In genomic region chr7:35636229-35636628, GRCm38 (mm10) we compare ENCODE assay signal across 9 mouse cellular contexts. TPM values are rescaled to one million over a fixed set of nuclear protein-coding genes. Genes with fewer than 3 reads are reported as not detected.
DNase-seq lines count a peak whose midpoint lies in the region; ATAC-seq and TF ChIP-seq lines count a peak whose summit lies in the region.
"Had no signal": no experiment of that assay in that cellular context is flagged by ENCODE, and none has a peak within 500 bp of the region (broad histone marks: within the 10 kb centered on the region; RNA-seq: fewer than 3 reads in every experiment).

No protein-coding gene starts in this region.

- DNase-seq in cerebellum, postnatal 36 days: peak; percentile 19 to 31
- DNase-seq in left cerebral cortex, adult 2 months (ENCODE audit: extremely low spot score in 1 of 2, low spot score in 2 of 2): peak in 1 of 2 experiments; percentile 32
- no peak for DNase-seq in left cerebral cortex, postnatal 36 days (ENCODE audit: low spot score in 2 of 2)
- peak; percentile 38 for DNase-seq in embryonic facial prominence, embryonic 14.5 days (ENCODE audit: low spot score)
- peak; percentile 72 for DNase-seq in right cerebral cortex, postnatal 4 days
- DNase-seq in c-Kit-positive CD71-positive TER-119-positive erythroid progenitor cells, embryonic 14.5 days (ENCODE audit: low spot score): no peak

- TF ChIP-seq CTCF in left cerebral cortex, adult 2 months (IDR thresholded peaks at IDR 0.05): peak; percentile 74
- TF ChIP-seq CTCF in E14TG2a.4 (conservative IDR thresholded peaks at IDR 0.05; ENCODE audit: low read length): peak; percentile 64

- H3K27ac ChIP-seq in left cerebral cortex, adult 2 months: no peak overlapping the region
- H3K27ac ChIP-seq in embryonic facial prominence, embryonic 14.5 days (replicated peaks; ENCODE audit: low read depth, low read length): no peak overlapping the region

- H3K36me3 ChIP-seq in E14TG2a.4 (ENCODE audit: insufficient read depth, low read length): peaks cover 73% of the 10 kb centered on the region
- H3K36me3 ChIP-seq in embryonic facial prominence, embryonic 14.5 days (ENCODE audit: control insufficient read depth, insufficient read depth, low read length): peaks cover 80% of the 10 kb centered on the region

- H3K4me3 ChIP-seq in left cerebral cortex, adult 2 months: no peak overlapping the region
- H3K4me3 ChIP-seq in E14TG2a.4 (replicated peaks; ENCODE audit: low read length): no peak overlapping the region
- no peak overlapping the region for H3K4me3 ChIP-seq in embryonic facial prominence, embryonic 14.5 days (ENCODE audit: low read depth, low read length)
- H3K4me3 ChIP-seq: myocyte had no signal

- no peak overlapping the region for H3K9ac ChIP-seq in embryonic facial prominence, embryonic 14.5 days (ENCODE audit: low read depth, low read length)

- no peaks in the 10 kb centered on the region for H3K27me3 ChIP-seq in E14TG2a.4 (ENCODE audit: insufficient read depth, low read length)
- no peaks in the 10 kb centered on the region for H3K27me3 ChIP-seq in embryonic facial prominence, embryonic 14.5 days (replicated peaks; ENCODE audit: control insufficient read depth, insufficient read depth, low read length)

- no peaks in the 10 kb centered on the region for H3K9me3 ChIP-seq in E14TG2a.4 (ENCODE audit: low read length)
- no peaks in the 10 kb centered on the region for H3K9me3 ChIP-seq in embryonic facial prominence, embryonic 14.5 days (ENCODE audit: control insufficient read depth, low read length)

- peaks cover 2% of the 10 kb centered on the region for H3K4me1 ChIP-seq in E14TG2a.4 (replicated peaks; ENCODE audit: low read depth, low read length)
- no peaks in the 10 kb centered on the region for H3K4me1 ChIP-seq in embryonic facial prominence, embryonic 14.5 days (ENCODE audit: control insufficient read depth, insufficient read depth, low read length)

- H3K4me2 ChIP-seq in embryonic facial prominence, embryonic 14.5 days (ENCODE audit: low read depth, low read length): no peak overlapping the region

- intact Hi-C loops in left cerebral cortex, adult 2 months (cut with DNase I): loop anchor here (2.0 to 10.0 kb wide), 3 partner anchors 81 to 241 kb away; partner anchors contain the start of genes Cep89 and Faap24
- intact Hi-C loops in left cerebral cortex, postnatal 36 days (cut with DNase I): loop anchor here (5.0 kb wide), 1 partner anchor 89 kb away; no protein-coding TSS in a partner anchor

- WGBS in embryonic facial prominence, embryonic 14.5 days: 71% methylated on average over 6 of the region's 6 CpGs

- ATAC-seq in cerebellum, adult (ENCODE audit: insufficient number of reproducible peaks, low FRiP score, low TSS enrichment): no peak
- ATAC-seq in embryonic facial prominence, embryonic 14.5 days (ENCODE audit: low read depth): no peak

RNA-seq across cellular contexts. Expression of gene Pdcd5, which starts 11.1 kb away (rescaled TPM):
- total RNA-seq in left cerebral cortex, adult 2 months (2021): 10 to 100 TPM; 68.1 to 69.2 TPM
- total RNA-seq in left cerebral cortex, postnatal 36 days (2021): 10 to 100 TPM; 69.4 to 71.6 TPM
- polyA plus RNA-seq in embryonic facial prominence, embryonic 14.5 days (2014; fragmentation: Nextera tagmentation; extraction: Ambion mirVana): 272 and 275 TPM in 2 replicates

RNA-seq across cellular contexts. Expression of gene Ankrd27, which starts 50.2 kb away (rescaled TPM):
- 10 to 100 TPM; 43.4 to 46.8 TPM for total RNA-seq in left cerebral cortex, adult 2 months (2021)
- total RNA-seq in left cerebral cortex, postnatal 36 days (2021): 10 to 100 TPM; 40.6 to 43.9 TPM
- 42.0 and 46.3 TPM in 2 replicates for polyA plus RNA-seq in embryonic facial prominence, embryonic 14.5 days (2014; fragmentation: Nextera tagmentation; extraction: Ambion mirVana)

RNA-seq across cellular contexts. Expression of gene Rgs9bp, which starts 50.8 kb away (rescaled TPM):
- under 1 TPM; 0.38 to 0.40 TPM for total RNA-seq in left cerebral cortex, adult 2 months (2021)
- total RNA-seq in left cerebral cortex, postnatal 36 days (2021): under 1 TPM; 0.57 TPM
- 0.17 and 0.22 TPM in 2 replicates for polyA plus RNA-seq in embryonic facial prominence, embryonic 14.5 days (2014; fragmentation: Nextera tagmentation; extraction: Ambion mirVana)
- polyA plus RNA-seq: myocyte had no signal

Comparison
In these comparisons a context has a peak if more than half of its experiments do, and no peak if none do; other contexts are left out.
1. DNase-seq: peak in cerebellum, postnatal 36 days (2 of 2), embryonic facial prominence, embryonic 14.5 days (single experiment) and right cerebral cortex, postnatal 4 days (single experiment); none in left cerebral cortex, postnatal 36 days (0 of 2) and c-Kit-positive CD71-positive TER-119-positive erythroid progenitor cells, embryonic 14.5 days (single experiment).